Mouse (Mus musculus): ENCODE measurements around the gene Fam104a.

The Fam104a gene

DNA sequence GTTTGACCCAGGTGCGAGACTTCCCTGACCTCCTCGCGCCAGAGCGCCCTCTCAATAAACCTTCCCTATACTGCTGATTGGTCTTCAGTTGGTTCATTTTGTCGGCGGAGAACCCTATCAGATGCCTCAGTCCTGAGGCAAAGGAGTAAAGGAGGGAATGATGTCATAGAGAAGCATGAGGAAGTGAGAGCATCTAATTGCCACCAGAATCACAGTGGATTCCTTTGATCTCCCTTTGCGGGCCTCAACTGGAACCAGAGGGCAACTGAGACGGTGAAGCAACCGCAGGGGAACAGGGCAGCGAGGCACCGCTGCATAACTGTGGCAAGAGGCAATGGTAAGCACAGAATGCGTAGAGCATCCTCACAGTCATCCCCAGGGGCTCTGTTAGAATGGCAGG lies 45.3 kb downstream of the Fam104a start:
- no peak for DNase-seq (ENCODE audit: extremely low read depth, insufficient read length, low spot score)

DNA sequence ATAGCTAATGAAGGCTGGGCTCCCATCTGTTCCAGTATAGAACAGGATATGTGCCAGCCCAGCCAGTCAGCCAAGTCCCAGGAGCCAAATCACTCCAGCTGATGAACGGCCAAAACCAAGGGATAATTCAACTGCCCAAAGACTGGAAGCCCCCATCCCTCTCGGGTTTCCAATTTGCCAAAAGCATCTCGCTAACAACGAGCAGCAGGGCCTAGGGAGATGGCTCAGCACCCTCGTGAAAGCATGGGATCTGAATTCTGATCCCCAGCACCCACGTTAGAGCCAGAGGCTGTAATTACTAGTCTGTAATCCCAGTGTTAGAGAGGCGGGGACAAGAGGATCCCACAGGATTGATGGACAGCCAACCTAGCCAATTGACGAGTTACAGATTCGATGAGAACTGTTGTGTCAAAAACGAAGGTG lies 49.2 kb downstream of the Fam104a start:
- DNase-seq (ENCODE audit: extremely low read depth, insufficient read length, low spot score), result no peak

DNA sequence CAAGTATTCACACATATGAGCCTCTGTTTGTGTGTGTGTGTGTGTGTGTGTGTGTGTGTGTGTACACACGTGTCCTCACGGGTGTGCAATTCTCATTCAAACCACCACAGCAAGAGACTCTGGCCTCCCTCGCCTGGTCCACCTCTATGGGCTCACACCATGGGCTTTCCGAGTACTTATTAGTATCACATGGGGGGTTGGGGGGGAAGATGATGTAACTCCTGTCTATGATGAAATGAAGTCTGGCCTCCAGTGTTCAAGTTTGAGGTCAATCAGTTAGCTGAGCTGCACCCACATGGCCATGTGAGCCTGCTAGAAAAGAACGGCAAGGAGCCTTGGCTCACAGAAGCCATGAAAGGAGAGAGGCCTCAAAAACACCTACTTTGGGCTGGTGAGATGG lies 50.6 kb downstream of the Fam104a start:
- DNase-seq (ENCODE audit: extremely low read depth, insufficient read length, low spot score), result no peak

DNA sequence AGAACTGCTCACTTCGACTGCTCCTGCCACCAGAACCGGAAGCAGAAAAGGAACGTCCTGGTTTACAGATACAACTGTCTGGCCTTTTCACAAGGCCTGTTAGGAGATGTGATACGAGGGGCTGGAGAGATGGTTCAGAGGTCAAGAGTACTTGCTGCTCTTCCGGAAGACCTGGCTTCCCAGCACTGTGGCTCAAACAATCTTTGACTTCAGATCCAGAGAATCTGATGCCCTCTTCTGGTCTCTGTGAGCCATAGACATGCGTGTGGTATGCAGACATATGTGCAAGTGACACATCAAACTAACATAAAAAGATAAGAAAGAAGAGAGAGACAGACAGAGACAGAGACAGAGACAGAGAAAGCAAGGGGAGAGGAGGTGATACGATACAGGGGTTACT lies 51.7 kb downstream of the Fam104a start:
- no peak for DNase-seq (ENCODE audit: extremely low read depth, insufficient read length, low spot score)

DNA sequence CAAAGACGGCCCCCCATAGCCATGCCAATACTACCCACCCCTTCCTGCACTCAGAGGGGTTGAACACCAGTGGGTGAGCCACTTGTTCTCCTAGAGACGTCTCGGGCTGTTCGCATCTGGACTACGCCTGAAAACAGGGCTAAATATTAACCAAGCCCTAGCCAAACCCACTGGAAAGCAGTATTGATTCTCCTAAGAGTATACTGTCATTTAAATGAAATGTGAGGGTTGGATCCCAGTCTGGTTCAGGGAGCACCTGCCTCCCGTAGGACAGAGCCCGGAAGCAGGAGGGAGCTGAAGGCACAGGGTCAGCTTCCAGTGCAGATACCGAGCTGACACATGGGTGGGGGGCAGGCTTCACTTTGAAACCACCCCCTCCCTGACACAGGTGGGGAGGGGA lies 52.1 kb downstream of the Fam104a start:
- no peak for DNase-seq (ENCODE audit: extremely low read depth, insufficient read length, low spot score)

DNA sequence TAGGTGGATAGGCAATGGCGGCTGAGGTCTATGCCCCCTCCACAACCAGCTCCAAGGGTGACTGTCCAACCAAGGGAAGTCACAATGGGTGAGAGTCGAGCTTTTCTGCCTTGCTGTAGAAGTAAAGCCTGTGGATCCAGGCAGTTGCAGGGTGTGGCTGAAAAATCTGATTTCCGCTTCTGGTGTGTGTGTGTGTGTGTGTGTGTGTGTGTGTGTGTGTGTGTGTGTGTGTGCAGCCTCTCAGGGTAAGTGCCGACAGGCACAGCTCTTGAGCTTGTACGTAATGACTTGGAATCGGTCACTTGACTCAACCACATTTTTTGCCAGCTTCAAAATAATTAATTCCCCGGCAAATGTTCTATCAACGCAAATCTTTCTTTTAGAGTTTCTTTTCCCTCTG lies 52.7 kb downstream of the Fam104a start:
- no peak for DNase-seq (ENCODE audit: extremely low read depth, insufficient read length, low spot score)

DNA sequence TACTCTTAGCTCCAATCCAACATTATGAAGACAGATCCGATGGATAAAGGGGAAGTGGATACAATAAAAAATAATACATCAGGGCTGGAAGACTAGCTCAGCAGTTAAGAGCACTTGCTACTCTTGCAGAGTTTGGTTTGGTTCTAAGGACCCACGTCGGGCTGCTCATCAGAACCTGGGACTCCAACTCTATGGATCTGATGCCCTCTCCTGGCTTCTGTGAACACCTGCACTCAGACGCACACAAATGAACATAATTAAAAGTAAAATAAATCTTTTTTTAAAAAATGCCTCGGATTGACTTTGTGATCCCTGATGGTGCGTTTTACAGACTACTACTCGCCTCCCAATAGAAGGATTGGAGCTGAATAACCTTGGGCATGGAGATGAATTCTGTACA lies 53.3 kb downstream of the Fam104a start:
- no peak for DNase-seq (ENCODE audit: extremely low read depth, insufficient read length, low spot score)

DNA sequence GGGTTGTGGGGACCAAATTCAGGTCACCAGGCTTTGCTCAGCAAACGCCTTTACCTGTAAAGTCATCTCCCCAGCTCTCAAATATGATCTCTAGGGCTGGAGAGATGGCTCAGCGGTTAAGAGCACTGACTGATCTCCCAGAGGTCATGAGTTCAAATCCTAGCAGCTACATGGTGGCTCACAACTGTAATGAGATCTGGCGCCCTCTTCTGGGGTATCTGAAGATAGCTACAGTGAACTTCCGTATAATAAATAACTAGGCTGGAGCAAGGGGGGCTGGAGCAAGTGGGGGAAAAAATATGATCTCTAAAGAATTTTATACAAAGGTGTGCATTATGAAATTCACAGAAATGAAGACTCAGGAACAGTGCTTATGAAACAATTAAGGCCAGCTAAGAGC lies 56.2 kb downstream of the Fam104a start:
- no peak for DNase-seq (ENCODE audit: extremely low read depth, insufficient read length, low spot score)

DNA sequence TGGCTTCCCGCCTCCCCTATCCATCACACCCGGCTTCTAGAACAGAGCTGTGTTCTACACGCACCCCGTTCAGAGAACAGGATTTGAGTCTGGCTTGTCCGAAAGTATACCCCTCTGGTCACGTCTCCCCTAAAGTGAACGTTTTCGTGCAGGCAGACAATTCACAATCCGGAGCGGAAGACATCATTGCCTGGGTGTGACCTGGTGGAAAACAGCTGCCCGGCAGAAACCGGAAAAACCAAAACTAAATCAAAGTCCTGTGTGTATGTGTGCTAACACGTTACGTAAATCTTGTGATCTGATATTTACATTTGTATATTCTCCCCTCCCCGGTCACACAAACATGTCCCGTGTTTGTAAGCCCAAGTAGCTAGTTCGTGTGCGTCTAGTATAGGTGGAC lies 58.5 kb downstream of the Fam104a start:
- DNase-seq (ENCODE audit: extremely low read depth, insufficient read length, low spot score), result no peak

DNA sequence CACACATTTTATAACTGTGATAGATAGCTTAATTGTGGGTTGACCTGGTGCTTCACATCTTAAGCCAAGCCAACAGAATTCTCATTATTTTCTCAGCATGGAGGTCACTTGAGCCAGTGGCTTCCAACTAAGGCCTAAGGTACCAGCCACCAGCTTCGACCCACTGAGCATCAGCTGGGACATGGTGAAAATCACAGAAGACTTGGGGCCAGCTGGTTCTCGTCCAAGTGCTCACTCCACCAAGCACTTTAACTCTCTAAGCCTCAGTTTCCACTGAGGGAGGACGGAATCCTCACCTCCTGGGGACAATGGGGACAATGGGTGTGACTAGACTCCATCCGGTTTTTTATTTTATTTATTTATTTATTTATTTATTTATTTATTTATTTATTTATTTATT lies 61.9 kb downstream of the Fam104a start:
- no peak for DNase-seq (ENCODE audit: extremely low read depth, insufficient read length, low spot score)

DNA sequence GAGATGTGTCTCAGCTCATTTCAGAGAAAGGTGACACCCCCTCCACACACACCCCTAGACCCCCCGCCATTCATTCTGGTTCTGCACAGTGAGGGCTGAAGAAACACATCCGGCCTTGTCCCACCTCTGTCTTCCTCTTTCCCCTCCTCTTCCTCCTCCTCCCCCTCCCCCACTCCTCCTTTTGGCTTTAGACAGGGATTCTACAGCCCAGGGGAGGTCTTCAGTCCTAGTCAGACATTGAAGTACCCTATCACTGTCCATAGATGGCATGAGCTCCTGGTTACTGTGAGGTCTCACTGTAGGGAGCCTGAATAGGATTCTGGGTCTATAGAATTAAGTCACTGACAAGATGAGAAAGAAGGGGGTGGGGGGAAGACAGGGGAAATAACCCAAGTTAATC lies 63.0 kb downstream of the Fam104a start:
- no peak for DNase-seq (ENCODE audit: extremely low read depth, insufficient read length, low spot score)

DNA sequence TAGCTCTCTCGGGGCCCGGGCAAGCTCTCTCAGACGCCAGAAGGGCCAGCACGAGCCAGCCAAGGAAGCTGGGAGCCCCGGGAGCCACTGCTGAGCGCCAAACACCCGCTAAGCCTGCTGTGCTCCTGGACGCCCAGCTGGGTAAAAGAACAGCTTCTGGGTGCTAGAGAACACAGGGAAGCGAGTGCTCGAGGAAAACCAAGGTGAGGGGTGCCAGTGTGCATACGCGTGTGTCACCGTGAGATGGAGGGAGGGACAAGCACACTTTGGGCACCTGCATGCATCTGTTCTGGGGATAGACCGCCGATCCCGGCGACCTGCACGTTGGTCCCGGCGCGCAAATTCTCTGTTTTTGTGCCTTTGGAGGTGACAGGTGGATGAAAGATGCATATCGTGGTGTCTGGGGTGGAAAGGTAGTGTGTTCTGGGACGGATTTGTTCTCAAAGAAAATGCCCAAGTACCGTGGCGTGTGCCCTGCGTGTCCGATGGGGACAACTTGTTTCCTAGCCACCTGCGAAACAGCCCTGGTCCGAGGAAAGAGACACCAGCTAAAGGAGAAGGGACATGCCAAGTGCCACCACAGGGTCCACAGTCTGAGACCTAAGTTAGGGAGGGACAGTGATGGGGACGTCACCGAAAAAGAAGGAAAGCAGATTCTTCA lies 64.4 kb downstream of the Fam104a start:
- no peak for DNase-seq (ENCODE audit: extremely low read depth, insufficient read length, low spot score)

DNA sequence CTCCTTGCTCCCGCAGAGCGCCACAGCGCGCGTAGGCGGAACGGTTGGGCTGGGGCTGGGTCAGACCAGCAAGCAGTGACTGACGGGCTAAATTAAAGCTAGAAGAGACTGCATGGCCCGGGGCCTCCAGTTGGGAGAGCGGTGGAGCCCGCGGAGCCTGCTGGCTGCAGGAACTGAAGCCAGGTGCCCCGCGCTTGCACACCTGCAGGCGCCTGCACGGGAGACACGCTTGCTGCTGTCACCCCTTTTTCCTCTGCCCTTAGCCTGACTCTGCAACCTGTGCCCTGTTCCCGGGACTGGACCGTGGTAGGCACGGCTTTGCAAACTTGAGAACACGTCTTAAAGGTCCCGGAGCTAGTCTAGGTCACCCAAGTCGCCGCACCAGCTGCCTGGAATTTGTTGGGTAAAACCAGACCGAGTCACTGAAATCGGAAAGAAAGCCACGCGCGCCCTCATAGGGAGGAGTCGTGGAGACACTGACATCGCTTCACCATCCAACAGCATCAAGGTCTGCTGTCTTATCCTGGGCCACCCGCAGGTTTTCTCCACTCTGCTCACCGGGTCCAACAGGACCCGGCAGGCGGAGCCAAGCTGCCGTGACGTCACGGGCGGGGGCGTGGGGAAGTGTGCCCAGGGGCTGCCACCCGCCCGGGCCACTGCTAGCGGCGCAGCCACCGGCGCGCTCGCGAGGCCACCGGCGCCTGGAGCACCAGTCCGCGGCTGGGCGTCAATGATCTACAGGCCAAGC lies 65.1 kb downstream of the Fam104a start, which contains the start of gene Sstr2:
Sstr2 (plus strand) TSS at position 671 of the 748 bp plus-strand sequence.
- DNase-seq (ENCODE audit: extremely low read depth, insufficient read length, low spot score), result no peak

DNA sequence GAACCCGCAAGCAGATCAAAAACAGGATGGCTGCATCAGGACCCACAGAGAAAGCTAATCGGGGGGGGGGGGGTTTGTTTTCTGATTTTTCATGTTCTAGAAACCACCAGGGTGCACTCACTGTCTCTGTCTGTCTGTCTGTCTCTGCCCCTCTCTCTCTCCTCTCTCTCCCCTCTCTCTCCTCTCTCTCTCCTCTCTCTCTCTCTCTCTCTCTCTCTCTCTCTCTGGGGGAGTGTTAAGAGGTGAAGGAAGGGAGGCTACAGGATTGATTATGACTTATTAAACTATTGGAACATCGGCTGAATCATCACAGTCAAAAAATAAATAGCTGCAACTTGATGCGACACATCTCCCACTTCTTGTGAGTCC lies 65.7 kb downstream of the Fam104a start:
- DNase-seq (ENCODE audit: extremely low read depth, insufficient read length, low spot score), result no peak

DNA sequence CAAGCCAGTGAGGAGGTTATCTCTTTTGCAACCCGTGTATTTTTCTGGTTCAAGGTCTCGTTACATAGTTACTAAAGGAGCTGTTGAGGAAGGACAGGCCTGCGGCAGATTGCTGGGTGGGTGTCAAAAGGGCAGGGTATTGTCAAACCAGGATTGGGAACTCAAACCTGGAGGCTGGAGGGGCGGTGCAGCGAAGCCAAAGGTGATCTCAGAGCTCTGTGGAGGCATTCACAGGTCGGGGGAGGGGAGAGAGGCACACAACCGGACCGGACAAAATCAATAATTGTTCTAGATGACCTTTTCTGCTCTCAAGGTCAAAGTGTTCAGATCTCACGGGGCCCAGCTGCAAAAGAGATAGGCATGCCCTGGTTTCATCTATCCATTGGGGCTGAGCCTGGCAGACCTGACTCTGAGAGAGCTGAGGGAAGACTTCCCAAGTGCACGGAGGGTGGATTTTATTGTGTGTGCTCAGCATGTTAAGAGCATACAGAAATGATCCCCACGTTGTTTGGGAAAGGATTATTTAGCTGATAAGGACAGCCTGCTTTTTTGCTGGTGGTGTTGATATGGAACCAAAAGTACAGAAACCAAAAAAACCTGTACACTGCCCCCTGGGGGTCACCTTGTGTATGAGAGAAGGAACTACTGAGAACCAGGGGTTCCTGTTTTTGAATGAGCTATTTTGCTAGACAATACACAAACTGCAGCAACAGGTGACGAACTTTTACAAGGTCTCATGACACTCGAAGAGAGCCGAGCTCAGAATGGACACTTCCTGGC lies 66.6 kb downstream of the Fam104a start:
- no peak for DNase-seq (ENCODE audit: extremely low read depth, insufficient read length, low spot score)

DNA sequence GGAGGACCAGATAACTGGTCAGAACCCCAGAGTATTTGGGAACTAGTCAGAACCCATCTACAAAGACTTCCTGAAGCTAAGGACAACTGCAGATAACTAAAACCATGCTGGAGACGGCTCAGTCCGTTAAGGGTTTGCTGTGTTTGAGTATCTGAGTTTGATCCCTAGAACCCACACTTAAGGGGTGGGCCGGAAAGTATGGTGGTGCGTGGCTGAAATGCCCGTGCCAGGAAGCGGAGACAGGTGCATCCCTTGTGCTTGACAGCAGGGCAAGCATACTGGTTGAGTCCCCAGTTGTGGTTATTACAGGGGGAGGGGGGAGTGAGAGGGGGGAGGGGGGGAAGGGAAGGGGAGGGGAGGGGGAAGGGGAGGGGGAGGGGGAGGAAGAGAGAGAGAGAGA lies 69.5 kb downstream of the Fam104a start:
- no peak for DNase-seq (ENCODE audit: extremely low read depth, insufficient read length, low spot score)

DNA sequence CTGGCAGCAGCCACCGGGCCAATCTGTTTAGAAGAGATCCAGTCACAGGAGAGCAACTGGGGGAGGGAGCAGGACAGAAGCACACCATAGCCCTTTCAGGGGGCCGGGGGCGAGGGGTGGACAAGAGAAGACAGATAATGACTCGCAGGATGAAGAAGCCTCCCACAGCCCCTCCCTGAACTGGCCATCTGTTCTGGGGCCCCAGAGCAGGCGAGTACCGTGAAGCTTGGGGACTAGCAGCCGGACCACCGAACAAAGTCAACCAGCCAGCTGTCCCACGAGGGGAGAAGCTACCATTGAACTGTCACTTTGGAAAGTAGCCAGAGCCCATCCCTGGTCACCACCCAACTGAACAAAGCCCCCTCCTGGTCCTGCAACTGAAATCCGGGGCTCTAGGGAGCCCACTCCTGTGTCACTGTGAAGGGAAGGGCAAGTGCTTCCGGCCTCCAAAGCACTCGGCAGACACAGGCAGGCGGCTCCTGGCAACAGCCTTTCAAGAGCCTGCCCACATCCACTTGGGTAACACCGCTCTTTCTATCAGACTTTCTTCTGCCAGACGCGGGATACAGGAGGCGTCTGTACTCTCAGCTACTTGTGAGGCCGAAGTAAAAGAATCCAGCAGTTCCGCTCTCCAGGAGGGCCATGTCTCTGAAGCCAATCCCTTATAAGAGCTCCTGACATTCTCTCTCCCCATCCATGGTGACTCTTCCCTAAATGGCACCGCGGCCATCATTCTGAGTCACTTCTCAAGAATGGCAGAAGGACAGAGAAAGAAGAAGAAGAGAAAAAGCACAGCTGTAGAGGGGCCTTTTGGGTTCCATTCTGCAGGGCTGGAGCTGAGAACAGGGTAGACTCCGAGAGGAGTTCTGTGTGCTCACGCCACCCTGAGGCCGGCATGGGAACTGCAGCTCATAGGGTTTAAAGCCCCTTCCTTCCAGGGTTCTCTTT lies 72.0 kb downstream of the Fam104a start:
- DNase-seq (ENCODE audit: extremely low read depth, insufficient read length, low spot score), result no peak
